Mouse (Mus musculus) adrenal gland, postnatal 36 days (tissue): Measurements from ENCODE around the gene Rap1gap. TPM values are rescaled to one million over a fixed set of nuclear protein-coding genes. Genes with fewer than 3 reads are reported as not detected.

Experiments
- DNase-seq, 2 experiments: peaks; one replicate each; pipeline ENCODE4 v3.0.0; 2021; ENCODE audit warnings: mixed read lengths in 1 of 2
- total RNA-seq, 2 experiments: library from RNA; stranded (reverse); gene quantifications; 2 replicates each; pipeline ENCODE4 v1.2.3; 2021

The Rap1gap gene
- total RNA-seq, 2 experiments from 2014 or later: 102 to 123 TPM

GRCm38 (mm10) chr4:137722692-137723427, 58.3 kb downstream of the Rap1gap start:
- DNase-seq: peak; percentile 77 to 81

- no peak for DNase-seq
These were observed 59.0 kb downstream of the Rap1gap start for GRCm38 (mm10) chr4:137723527-137723926.

DNA sequence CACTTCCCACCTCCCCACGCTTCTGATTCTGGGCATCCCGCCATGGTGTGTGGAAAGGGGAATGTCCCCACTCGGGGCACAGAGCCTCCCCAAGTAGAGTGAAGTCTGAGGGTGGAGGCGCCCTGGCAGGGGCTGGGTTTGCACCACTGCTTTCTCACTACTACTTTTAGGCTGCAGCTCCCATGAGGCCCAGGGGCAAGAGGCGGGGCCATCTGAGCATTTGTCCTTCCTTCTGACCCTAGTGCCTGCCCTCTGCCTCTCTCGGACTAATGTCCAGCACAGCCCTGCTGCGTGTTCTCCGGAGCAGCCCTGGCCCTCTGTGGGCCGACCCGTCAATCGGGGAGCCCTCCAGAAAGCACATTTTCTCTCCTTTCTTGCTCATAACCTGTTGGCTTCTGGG, 59.7 kb downstream of the Rap1gap start:
- peak in 1 of 2 experiments; percentile 66 for DNase-seq

- DNase-seq: peak; percentile 63 to 69
These were observed 60.2 kb downstream of the Rap1gap start for GRCm38 (mm10) chr4:137724766-137725165.

DNA sequence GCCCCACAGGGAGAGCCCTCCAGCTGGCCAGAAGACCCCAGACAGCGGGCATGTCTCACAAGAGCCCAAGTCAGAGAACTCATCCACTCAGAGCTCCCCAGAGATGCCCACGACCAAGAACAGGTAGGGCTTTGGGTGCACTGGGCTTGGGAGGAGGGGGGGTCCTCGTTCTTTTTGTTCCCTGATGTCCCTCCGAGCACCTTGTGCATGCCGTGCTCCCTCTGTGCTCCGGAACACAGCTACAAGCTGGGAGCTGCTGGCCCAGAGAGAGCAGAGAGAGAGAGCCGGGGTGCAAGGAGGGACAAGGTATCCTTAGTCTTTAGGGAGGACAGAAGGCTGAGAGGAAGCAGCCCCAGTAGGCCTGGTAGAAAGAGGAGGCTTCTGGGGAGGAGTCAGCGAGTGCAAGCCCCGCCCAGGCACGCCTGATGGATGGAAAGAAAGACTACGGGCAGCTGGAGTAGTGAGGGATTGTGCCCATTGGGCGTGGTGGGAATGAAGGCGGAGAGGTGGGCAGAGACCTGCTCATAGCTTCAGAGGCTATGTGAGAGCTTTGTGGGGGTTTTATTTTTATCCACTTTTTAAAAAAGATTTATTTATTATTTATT, 61.1 kb downstream of the Rap1gap start:
- DNase-seq: no peak

GRCm38 (mm10) chr4:137726739-137727505, 62.4 kb downstream of the Rap1gap start:
- no peak for DNase-seq

- peak in 1 of 2 experiments; percentile 67 for DNase-seq
These were observed 63.1 kb downstream of the Rap1gap start for GRCm38 (mm10) chr4:137727506-137728187.

- DNase-seq: no peak
These were observed 64.1 kb downstream of the Rap1gap start for GRCm38 (mm10) chr4:137728399-137729154.

DNA sequence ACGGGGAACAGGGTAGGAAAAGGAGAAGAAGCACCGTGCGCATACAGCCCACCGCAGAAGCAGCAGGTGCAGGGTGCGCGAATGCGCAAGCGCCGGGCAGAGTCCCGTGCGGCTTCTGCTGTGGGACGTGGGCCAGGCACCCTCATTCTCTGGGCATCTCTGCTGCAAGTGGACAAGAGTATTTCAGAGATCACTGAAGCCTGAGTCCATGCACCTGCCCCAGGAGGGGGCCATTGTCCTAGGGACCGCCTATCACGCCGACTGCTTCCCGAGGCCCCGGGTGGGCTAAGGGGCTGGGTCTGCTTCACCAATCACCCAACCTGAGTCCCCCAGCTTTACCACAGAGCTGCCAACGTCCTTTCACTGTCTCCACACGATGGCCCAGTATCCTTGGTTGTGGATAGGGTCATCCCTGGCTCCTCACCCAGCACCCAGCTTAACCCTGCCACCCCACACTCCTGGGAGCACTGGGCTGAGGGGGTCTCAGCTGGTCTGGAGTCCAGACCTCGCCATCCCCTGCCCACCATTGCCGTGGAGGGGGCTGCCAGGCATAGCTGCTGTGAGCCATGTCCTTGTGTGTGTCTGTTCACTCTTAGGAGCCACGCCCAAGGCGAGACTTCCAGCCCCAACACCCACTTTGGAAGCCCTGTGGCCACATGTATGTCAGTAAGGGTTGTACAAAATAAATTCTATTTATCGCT, 64.8 kb downstream of the Rap1gap start:
- no peak for DNase-seq

DNA sequence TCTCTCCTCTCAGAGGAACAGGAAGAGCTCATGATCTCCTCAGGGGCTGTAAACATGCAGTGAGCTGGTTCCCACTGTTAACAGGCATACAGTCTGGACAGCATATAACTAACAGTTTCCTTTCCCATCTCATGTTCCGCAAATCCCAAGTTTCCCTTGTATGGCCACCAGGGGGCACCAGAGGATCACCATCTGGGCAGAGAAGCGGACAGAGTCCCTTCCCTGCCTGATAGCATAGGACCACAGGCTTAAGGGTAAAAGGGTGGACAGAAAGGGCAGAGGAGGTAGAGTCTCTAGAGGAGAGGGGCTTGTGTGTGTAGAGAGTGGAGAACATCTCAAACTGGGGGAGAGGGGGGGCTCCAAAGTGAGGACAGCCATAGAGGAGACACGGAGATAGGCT, 65.6 kb downstream of the Rap1gap start:
- DNase-seq: peak; percentile 93

GRCm38 (mm10) chr4:137730757-137731156, 66.2 kb downstream of the Rap1gap start:
- DNase-seq: peak; percentile 63 to 68

DNA sequence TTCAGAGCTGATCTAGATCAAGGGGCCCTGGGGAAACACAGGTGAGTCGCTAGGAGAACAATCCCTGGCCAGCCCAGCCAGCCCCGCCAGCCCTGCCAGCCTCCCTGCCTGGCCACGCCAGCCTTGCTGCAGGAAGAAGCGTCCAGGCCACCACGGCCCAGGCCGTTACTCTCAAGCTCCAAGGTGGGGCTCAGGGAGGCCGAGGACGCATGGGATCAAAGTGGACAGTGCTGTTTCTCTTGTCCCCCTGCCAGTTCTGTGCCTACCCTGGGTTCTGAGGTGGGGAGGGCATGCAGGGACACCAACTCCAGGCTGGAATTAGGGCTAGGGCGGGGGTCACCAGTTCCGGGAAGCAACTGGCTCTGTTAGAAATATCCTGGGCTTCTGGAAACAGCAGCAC, 67.4 kb downstream of the Rap1gap start:
- no peak for DNase-seq

- no peak for DNase-seq
These were observed 67.8 kb downstream of the Rap1gap start for GRCm38 (mm10) chr4:137732361-137732760.

- no peak for DNase-seq
These were observed 68.4 kb downstream of the Rap1gap start for GRCm38 (mm10) chr4:137732962-137733361.

DNA sequence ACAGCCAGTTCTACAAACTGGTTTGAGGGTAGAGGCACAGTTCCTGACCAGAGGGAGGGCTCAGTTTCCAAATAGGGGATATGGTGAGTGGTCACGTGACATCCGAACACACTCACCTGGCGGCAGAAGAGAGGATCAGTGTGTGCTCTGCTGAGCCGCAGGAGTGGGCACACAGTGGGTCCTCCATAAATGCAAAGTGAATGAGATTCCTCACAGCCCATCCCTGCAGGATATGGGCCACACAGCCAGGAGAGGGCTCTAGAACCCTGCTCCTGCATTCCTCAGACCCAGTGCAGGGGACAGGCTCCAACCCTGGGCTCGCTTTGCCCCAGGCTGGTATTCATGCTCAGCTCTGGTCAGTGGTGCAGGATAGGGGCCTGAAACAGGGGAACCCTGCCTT, 68.9 kb downstream of the Rap1gap start:
- no peak for DNase-seq

- DNase-seq: no peak
These were observed 71.7 kb downstream of the Rap1gap start for GRCm38 (mm10) chr4:137736220-137736701.

DNA sequence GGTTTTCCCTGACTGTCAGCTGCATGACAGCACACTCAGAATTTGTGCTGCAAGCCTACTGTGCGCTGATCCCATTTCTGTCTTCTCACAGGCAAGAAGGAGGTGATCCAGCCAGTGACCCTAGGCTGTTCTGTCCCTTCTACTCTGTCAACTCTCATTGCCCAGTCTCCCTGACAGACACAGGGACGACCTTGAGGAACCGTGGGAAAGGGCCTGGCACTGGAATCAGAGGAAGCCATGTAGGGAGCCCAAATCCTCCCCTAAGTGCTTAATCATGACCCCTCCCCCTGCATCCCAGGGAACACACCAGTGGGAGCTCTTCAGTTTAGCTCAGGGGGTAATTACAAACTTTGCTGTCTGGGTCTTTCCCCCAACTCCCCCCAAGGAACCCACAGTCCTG, 73.2 kb downstream of the Rap1gap start:
- DNase-seq: peak in 1 of 2 experiments; percentile 59

- DNase-seq: peak in 1 of 2 experiments; percentile 54
These were observed 74.8 kb downstream of the Rap1gap start for GRCm38 (mm10) chr4:137739151-137739923.

GRCm38 (mm10) chr4:137740350-137740749, 75.8 kb downstream of the Rap1gap start:
- no peak for DNase-seq

DNA sequence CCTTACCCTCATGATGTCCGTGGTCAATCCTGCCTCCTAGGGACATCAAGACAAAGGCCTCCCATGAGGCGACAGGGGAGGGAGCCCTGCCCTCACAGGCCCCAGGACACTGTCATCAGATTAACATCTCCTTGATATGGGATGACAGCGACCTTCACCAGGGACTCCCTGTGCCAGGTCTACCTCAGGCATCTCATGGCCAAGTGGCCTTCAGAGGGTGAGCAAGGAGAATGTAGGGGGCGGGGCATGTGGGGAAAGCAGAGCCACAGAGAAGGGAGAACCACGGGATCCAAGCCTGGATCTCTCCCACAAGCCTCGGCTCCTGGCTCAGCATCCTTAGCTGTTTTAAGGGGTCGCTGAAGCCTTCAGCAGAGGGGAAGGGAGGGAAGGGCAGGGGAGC, 79.3 kb downstream of the Rap1gap start:
- DNase-seq: peak; percentile 70 to 86
